Mouse (Mus musculus): ENCODE data around the gene Mipep.

The Mipep gene

GRCm38 (mm10) chr14:60863396-60863795 is 79.0 kb downstream of the Mipep start:
- no peak for DNase-seq (ENCODE audit: low read depth, low spot score)

- DNase-seq (ENCODE audit: low read depth, low spot score): no peak
Measured at GRCm38 (mm10) chr14:60866399-60866798, 82.0 kb downstream of the Mipep start.

GRCm38 (mm10) chr14:60868325-60868724 is 84.0 kb downstream of the Mipep start:
- DNase-seq (ENCODE audit: low read depth, low spot score): no peak

- DNase-seq (ENCODE audit: low read depth, low spot score): no peak
Measured at GRCm38 (mm10) chr14:60871831-60872230, 87.5 kb downstream of the Mipep start.

GRCm38 (mm10) chr14:60882106-60882505 is 97.7 kb downstream of the Mipep start:
- no peak for DNase-seq (ENCODE audit: low read depth, low spot score)

- DNase-seq (ENCODE audit: low read depth, low spot score): no peak
Measured at GRCm38 (mm10) chr14:60882681-60883080, 98.3 kb downstream of the Mipep start.

- DNase-seq (ENCODE audit: low read depth, low spot score): no peak
Measured at GRCm38 (mm10) chr14:60885361-60885950, 101.1 kb downstream of the Mipep start.

- DNase-seq (ENCODE audit: low read depth, low spot score): no peak
Measured at GRCm38 (mm10) chr14:60893882-60894281, 109.5 kb downstream of the Mipep start.

GRCm38 (mm10) chr14:60895172-60896000 is 111.0 kb downstream of the Mipep start:
- DNase-seq (ENCODE audit: low read depth, low spot score): no peak

GRCm38 (mm10) chr14:60898086-60898667 is 113.8 kb downstream of the Mipep start:
- no peak for DNase-seq (ENCODE audit: low read depth, low spot score)

- no peak for DNase-seq (ENCODE audit: low read depth, low spot score)
Measured at GRCm38 (mm10) chr14:60904501-60904900, 120.1 kb downstream of the Mipep start.

GRCm38 (mm10) chr14:60906421-60907374 is 122.3 kb downstream of the Mipep start:
- DNase-seq (ENCODE audit: low read depth, low spot score): no peak

GRCm38 (mm10) chr14:60909351-60909750 is 125.0 kb downstream of the Mipep start:
- DNase-seq (ENCODE audit: low read depth, low spot score): no peak

- DNase-seq (ENCODE audit: low read depth, low spot score): no peak
Measured at GRCm38 (mm10) chr14:60910506-60911444, 126.4 kb downstream of the Mipep start.

GRCm38 (mm10) chr14:60912981-60913468 is 128.7 kb downstream of the Mipep start:
- DNase-seq (ENCODE audit: low read depth, low spot score): no peak

- no peak for DNase-seq (ENCODE audit: low read depth, low spot score)
Measured at GRCm38 (mm10) chr14:60916661-60917060, 132.3 kb downstream of the Mipep start.

GRCm38 (mm10) chr14:60926011-60926410 is 141.6 kb downstream of the Mipep start:
- no peak for DNase-seq (ENCODE audit: low read depth, low spot score)

GRCm38 (mm10) chr14:60935705-60936104 is 151.3 kb downstream of the Mipep start:
- DNase-seq (ENCODE audit: low read depth, low spot score): no peak

- DNase-seq (ENCODE audit: low read depth, low spot score): no peak
Measured at GRCm38 (mm10) chr14:60937481-60938039, 153.2 kb downstream of the Mipep start.
